Mouse (Mus musculus): ENCODE data around the gene Slc12a6. TPM values are rescaled to one million over a fixed set of nuclear protein-coding genes. Genes with fewer than 3 reads are reported as not detected.
"Not testable (repeated sequence)": the region's sequence is repeated elsewhere in the genome, so short reads cannot be mapped to it uniquely, and the experiment has no call there.

Gene Slc12a6
- total RNA-seq, 2 experiments from 2014 or later = 84.5 to 95.5 TPM

GRCm38 (mm10) chr2:112261748-112262653 is 3.6 kb upstream of the Slc12a6 start, which contains the start of gene Nop10:
TSS of gene Nop10 (plus strand) at chr2:112261926.
- peak; percentile 86 to 94 for DNase-seq (ENCODE audit: low spot score in 2 of 2)

DNA sequence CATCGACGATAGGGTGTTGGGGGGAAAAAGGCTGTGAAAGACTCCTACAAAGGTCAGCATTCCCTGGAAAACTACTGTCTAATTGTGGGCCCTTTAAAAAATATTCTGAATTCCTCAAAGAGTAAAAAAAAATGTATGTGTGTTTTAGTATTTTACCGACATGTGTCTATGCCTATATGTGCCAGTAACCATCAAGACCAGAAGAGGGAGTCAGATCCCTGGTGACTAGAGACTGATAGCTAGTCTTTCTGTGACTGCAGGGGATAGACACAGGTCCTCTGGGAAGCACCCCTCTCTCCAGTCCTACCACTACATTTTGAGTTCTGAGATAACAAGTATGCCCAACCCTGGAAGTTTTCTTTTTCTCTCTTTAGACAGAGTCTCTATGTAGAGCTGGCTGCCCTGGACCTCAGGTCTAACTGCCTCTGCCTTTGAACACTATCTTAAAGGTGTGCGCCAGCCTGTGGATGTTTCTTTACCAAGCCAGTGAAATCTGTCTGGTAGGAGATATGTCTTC is 2.8 kb upstream of the Slc12a6 start:
- peak in 1 of 2 experiments; percentile 41 for DNase-seq (ENCODE audit: low spot score in 2 of 2)

DNA sequence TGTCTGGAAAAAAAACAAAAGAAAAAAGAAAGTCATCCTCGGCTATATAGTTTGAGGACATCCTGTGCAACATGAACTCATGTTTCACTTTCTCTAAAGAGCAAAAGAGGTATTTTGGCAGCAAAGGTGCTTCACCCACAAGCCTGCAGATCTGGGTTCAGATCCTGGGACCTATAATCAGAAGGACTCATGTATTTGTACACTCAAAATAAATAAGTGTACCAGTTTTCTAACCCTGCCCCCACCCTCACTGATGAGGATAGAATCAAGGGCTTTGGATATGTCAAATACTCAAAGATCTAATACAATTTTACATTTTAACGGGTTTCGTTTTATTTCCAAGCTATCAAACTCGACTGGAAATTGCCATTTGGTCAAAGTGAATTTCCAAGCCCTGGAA is 1.3 kb upstream of the Slc12a6 start:
- DNase-seq (ENCODE audit: low spot score in 2 of 2) = no peak

DNA sequence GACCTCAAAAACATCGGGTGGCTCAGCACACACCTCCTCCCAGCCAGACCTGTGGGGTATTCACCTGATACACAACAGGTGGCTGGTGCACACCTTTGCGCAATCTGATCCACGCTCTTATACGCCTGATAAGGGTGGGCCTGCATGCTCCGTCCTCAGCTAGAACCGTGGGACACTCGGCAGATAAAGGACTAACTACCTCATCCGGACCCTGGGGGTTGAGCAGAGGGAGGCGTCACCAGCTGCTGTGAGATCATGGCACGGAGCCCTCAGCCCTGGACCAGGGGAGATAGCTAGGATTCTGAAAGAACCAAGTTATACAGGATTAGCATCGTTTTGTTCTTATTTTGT is 592 bp downstream of the Slc12a6 start, which contains the start of gene Gm21985:
Gene Gm21985 (plus strand): TSS at position 73 of the 351 bp plus-strand sequence.
- DNase-seq (ENCODE audit: low spot score in 2 of 2) = peak; percentile 49 to 62

GRCm38 (mm10) chr2:112266780-112267179 is 1.2 kb downstream of the Slc12a6 start:
- DNase-seq (ENCODE audit: low spot score in 2 of 2) = peak in 1 of 2 experiments; percentile 21

DNA sequence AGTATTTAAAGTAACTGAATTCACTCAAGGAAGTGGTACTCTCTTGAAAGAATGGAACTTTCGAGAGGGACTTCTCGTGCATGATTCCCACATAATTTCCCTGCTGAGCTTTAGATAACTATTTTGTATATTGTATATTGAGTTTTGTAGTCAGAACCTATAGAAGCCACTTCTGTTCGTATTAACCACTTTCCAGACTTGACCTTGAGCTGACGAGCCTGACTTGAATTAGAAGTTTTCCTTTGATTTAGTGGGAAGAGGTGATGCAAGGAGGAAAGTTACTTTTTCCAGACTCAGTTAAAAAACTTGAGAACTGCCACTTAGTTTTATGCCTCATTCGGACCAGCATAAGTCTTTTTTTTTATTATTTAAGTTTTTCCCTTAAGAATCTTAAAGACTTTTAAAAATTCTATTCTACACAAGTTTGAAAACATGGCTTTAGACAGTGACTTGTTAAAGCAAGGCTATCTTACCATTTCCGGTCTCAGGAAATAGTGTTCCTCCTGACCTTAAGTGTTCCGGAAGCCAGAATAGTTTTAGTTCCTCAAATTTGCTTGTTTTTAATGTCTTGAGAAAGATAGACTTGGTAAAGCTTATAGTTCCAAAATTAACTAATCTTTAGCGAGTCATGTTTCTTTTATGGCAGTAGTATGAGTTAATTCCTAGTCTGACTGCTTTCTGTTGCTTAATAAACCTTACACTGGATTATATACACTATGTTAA is 2.1 kb downstream of the Slc12a6 start:
- no peak for DNase-seq (ENCODE audit: low spot score in 2 of 2)

- no peak for DNase-seq (ENCODE audit: low spot score in 2 of 2)
Measured at GRCm38 (mm10) chr2:112270011-112270410, 4.4 kb downstream of the Slc12a6 start.

DNA sequence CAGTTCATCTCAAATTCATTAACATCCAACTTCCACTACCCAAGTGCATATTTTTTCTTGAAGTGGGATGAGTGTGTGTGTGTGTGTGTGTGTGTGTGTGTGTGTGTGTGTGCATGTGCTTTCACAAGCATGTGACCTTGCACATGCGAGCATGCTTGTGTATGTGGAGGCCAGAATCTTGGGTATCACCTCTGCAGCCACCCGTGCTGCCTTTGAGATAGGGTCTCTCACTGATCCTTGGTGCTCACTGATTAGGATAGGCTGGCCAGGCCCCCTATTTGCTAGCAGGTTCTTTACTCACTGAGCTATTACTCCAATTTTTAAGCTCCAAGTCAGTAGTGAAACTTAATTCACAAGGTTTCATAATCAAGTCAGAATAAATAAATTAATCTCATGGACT is 7.3 kb downstream of the Slc12a6 start:
- DNase-seq (ENCODE audit: low spot score in 2 of 2) = no peak

GRCm38 (mm10) chr2:112273474-112273873 is 7.8 kb downstream of the Slc12a6 start:
- no peak for DNase-seq (ENCODE audit: low spot score in 2 of 2)

GRCm38 (mm10) chr2:112276870-112277269 is 11.2 kb downstream of the Slc12a6 start:
- no peak for DNase-seq (ENCODE audit: low spot score in 2 of 2)

DNA sequence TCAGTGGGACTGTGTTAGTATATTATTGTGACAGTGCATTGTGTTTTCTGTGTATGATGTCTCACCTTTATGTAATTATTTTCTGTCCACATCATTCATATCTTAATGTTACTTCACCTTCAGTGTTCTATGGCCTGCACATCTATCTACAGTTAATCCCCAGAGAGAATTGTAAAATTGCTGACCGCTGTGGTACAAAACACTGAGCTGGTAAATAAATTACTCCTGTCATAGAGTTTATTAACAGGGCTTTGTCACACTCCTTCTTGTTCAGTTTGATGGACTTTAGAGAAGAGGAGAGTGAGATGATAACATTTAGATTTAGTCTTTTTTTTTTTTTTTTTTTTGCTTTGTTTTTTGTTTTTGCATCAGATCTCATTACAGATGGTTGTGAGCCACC is 17.2 kb downstream of the Slc12a6 start:
- DNase-seq (ENCODE audit: low spot score in 2 of 2) = no peak

DNA sequence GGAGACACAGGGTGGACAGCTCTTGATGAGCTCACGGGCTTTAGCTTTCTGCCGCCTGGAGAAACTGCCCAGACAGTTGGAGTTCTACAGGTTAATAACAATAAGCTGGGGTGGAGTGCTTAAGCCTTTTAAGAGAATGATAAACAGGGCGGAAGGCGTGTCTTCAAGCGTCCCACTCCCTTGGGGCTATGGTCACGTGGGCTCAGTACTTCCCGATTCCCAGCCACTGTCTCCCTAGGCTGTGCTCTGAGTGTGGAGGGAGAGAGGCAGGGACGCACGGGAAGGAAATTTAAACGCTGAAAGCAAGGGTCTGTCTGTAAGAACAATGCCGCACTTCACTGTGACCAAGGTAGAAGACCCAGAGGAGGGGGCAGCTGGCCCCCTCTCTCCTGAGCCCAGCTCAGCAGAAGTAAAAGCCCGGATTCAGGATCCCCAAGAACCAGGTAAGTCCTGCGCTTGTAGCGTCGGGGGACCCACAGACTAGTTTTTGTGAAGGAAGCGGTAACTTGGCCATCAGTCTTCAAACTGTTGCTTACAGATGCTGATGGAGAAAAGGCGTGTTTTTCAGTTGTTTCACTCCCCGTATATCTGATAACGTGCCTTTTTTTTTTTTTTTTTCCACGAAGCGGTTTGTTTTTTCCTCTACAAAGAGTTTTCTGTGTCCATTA is 18.9 kb downstream of the Slc12a6 start:
- no peak for DNase-seq (ENCODE audit: low spot score in 2 of 2)

- no peak for DNase-seq (ENCODE audit: low spot score in 2 of 2)
Measured at GRCm38 (mm10) chr2:112285031-112285390, 19.4 kb downstream of the Slc12a6 start.

DNA sequence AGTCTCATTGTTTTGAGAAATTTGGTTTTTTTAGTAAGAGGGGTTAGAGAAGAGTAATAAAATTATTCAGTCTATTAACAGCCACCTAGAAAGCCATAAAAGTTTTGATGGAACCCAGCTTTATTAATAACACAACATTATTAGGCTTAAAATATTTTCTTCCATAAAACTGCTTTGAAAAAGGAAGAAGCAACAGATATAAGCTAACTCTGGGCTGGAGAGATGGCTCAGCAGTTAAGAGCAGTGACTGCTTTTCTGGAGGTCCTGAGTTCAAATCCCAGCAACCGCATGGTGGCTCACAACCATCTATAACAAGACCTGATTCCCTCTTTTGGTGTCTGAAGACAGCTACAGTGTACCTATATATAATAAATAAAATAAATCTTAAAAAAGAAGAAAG is 20.4 kb downstream of the Slc12a6 start:
- DNase-seq (ENCODE audit: low spot score in 2 of 2) = not testable (repeated sequence)

DNA sequence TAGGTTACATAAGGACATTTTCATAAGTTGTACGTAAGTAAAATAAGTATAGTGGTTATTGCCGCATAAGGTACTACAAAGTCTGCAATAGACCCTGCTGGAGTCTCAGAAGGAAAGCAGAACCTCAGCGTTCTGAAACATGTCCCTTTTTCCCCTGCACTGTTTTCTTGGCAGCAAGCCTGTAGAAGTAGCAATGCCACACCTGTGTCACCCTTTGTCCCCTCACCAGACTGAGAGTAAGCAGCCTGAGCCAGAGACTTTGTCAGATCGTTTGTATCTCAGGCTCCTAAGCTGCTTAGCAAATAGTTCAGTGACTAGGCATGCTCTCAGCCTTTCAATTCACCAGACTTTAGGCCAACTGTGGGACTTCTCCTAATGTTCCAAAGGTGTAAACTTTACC is 21.4 kb downstream of the Slc12a6 start:
- DNase-seq (ENCODE audit: low spot score in 2 of 2) = no peak

DNA sequence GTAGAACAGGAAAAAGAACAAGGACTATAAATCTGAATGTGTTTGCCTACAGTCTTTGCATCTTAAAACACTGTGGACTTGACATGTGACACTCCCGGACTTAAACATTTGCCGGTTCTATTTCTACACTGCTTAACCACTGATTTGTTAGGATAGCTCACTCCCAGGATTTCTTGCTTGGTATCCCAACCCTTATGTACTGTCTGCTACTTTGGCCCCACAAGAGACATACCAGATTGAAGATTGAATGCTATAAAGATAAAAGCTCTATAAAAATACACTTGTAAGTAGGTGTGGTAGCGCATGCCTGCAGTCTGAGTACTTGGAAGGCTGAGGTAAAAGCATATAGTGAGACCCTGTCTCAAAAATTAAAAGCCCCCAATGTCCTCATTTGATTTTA is 23.9 kb downstream of the Slc12a6 start:
- DNase-seq (ENCODE audit: low spot score in 2 of 2) = no peak

DNA sequence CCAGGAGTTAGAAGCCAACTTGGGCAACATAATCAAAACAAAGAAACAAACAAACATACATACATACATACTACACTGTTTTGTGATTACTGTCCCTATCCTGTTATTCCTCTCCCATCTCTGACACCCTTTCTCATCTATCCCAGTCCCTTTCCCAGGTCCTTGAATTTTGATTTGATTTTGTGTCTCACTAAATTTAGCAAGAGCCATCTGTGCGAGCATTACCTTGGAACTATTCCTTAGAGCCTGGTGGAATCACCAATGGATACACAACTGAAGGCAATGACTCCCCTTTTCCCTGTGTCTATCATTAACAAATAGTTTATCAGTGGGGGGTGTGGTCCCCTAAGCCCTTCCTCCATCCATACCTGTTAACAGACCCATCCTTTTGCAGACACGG is 27.2 kb downstream of the Slc12a6 start:
- peak in 1 of 2 experiments; percentile 29 for DNase-seq (ENCODE audit: low spot score in 2 of 2)

DNA sequence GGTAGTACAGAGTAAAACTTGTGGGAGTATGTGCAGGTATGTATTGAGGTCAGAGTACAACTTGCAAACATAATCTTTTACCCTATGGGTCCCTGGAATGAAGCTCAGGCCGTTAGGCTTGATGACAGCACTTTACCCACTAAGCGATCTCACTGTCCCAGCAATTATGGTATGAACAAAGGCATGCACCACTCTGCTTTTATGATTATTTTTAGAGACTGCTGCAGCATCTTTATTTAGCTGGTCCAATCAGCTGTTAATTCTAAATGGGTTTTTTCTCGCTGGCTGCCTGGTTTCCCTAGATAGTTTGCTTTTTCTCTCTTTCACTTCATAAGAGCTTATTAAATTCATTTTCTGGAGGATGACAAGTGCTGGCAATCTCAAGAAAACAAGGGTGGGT is 30.6 kb downstream of the Slc12a6 start:
- DNase-seq (ENCODE audit: low spot score in 2 of 2) = peak in 1 of 2 experiments; percentile 43

GRCm38 (mm10) chr2:112298221-112298620 is 32.6 kb downstream of the Slc12a6 start:
- no peak for DNase-seq (ENCODE audit: low spot score in 2 of 2)

DNA sequence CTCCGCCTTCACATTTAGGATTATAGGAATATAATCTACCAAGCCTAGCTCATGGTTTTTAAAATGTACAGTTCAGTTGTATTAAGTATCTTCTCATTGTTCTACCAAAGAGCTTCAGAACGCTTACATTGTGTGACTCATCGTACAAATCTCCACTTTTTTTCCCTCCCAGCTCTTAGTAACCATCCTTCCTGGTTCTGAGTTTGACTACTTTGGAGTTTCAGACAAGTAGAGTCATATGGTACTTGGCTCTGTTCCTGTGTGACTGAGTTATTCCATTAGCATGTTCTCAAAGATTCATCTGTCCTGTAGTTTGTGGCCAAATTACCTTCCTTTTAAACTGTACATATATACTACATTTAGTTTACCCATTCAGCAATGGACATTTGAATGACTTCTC is 43.0 kb downstream of the Slc12a6 start:
- no peak for DNase-seq (ENCODE audit: low spot score in 2 of 2)

DNA sequence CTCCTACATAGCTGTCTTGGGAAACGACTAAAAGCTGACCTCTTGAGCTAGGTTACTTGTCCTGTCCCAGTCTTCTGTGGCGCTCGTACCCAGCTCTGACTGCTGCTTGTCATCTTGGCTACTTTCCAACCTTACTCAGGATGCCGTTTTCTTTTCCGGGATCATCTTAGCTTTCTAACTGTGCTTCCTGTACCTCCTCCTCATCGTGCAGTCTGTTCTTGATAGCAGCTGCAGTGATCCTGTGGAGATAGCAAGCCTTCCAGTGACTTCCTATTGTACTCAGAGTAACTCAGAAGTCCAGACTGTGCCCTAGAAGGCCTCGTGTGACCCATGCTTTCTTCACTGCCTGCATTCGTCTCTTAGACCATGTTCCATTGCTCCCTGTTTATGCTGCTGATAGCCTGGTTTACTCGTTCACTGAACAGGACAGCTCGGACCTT is 43.6 kb downstream of the Slc12a6 start:
- peak in 1 of 2 experiments; percentile 20 for DNase-seq (ENCODE audit: low spot score in 2 of 2)
